Mouse (Mus musculus) embryonic facial prominence, embryonic 11.5 days (tissue): ENCODE measurements around the gene Tmem40. TPM values are rescaled to one million over a fixed set of nuclear protein-coding genes. Genes with fewer than 3 reads are reported as not detected.

Experiments
- ATAC-seq: fragments of 200-750 bp; cut with Nextera tagmentation; replicated peaks from 2 replicates; pipeline ENCODE4 v1.8.0; 2017; ENCODE audit warnings: low read depth; ENCODE audit not compliant: insufficient number of reproducible peaks, low FRiP score, low TSS enrichment
- DNase-seq: peaks from one replicate; pipeline ENCODE4 v3.0.0-alpha.2; 2015; ENCODE audit warnings: low spot score
- H3K27ac ChIP-seq: fragments of 300-500 bp; sonication (generic); replicated peaks from 2 replicates; pipeline ENCODE4 v1.5.1; 2014; ENCODE audit warnings: mild to moderate bottlenecking, low read depth, low read length, control low read depth
- H3K27me3 ChIP-seq: fragments of 300-500 bp; sonication (generic); 2 replicates; pipeline ENCODE4 v1.6.1; 2014; ENCODE audit warnings: mild to moderate bottlenecking, low read length, moderate library complexity, mixed read lengths; ENCODE audit not compliant: control insufficient read depth, insufficient read depth
- H3K36me3 ChIP-seq: fragments of 300-500 bp; sonication (generic); replicated peaks from 2 replicates; pipeline ENCODE4 v1.6.1; 2014; ENCODE audit warnings: low read depth, mild to moderate bottlenecking, low read length, moderate library complexity, mixed read lengths; ENCODE audit not compliant: control insufficient read depth, insufficient read depth
- H3K4me1 ChIP-seq: fragments of 300-500 bp; sonication (generic); 2 replicates; pipeline ENCODE4 v1.6.1; 2014; ENCODE audit warnings: low read length, mixed read lengths; ENCODE audit not compliant: control insufficient read depth, insufficient read depth
- H3K4me2 ChIP-seq: fragments of 300-500 bp; sonication (generic); 2 replicates; pipeline ENCODE4 v1.6.1; 2014; ENCODE audit warnings: low read depth, mild to moderate bottlenecking, control low read depth, low read length, moderate library complexity
- H3K4me3 ChIP-seq: fragments of 300-500 bp; sonication (generic); 2 replicates; pipeline ENCODE4 v1.5.1; 2014; ENCODE audit warnings: low read depth, low read length, control low read depth
- H3K9ac ChIP-seq: fragments of 300-500 bp; sonication (generic); replicated peaks from 2 replicates; pipeline ENCODE4 v1.6.1; 2014; ENCODE audit warnings: mild to moderate bottlenecking, control low read depth, low read length
- H3K9me3 ChIP-seq: fragments of 300-500 bp; sonication (generic); replicated peaks from 2 replicates; pipeline ENCODE4 v1.6.1; 2016; ENCODE audit warnings: mild to moderate bottlenecking, low read length, inconsistent platforms, mixed read lengths; ENCODE audit not compliant: control insufficient read depth
- WGBS: fragments of 180-500 bp; shearing (Covaris S2); extraction: QIAGEN DNeasy Blood & Tissue Kit; methylation state at CpG from one replicate; pipeline ENCODE4 v1.1.7; 2014; 5-methylcytosine and 5-hydroxymethylcytosine counted together
- polyA plus RNA-seq: library from polyadenylated mRNA; unstranded; fragments of >200 nt; fragmentation: Nextera tagmentation; extraction: Ambion mirVana; gene quantifications from 2 replicates; pipeline ENCODE4 v1.2.1, GENCODE M21; 2014

The Tmem40 gene
- polyA plus RNA-seq, 1 experiment from 2014 or later = 2.0 TPM

DNA sequence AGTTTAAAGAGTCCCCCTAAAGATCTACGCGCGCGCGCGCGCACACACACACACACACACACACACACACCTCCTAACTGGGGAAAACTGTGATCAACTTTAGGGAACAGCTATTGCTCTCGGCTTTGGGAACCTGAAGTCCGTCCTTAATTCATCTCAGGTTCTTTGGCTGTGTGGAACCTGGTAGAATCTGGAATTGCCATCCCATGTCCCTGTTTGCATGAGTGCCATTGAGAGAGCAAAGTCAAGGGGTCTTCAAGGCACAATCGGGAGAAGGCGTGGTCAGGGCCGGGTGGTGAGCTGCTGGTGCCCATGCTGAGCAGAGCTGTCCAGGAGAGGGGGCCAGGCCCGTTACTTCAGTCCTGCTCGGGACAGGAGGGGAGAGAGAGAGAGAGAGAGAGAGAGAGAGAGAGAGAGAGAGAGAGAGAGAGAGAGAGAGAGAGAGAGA is 11.8 kb upstream of the Tmem40 start:
- ATAC-seq = peak; percentile 79

DNA sequence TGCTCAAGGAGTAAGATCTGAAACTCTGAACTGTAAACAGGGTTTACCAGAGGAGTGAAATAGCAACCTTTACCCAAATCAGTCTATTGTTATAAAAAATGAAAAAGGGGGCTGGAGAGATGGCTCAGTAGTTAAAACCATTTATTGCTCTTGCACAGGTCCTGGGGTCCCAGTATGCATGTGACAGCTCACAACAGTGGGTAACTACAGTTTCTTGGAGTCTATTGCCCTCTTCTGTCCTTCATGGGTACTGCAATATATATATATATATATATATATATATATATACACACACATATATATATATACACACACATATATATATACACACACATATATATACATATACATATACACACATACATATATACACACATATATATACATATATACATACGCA is 10.4 kb upstream of the Tmem40 start:
- Histone ChIP-seq H3K9me3 (no peaks in the 10 kb centered on the region), H3K9ac (no peak overlapping the region), H3K4me2 (no peak overlapping the region), H3K27me3 (no peaks in the 10 kb centered on the region), H3K4me3 (no peak overlapping the region), H3K27ac (no peak overlapping the region), H3K4me1 (peaks cover 9% of the 10 kb centered on the region), H3K36me3 (no peaks in the 10 kb centered on the region)
- DNase-seq = peak; percentile 28
- ATAC-seq = no peak
- 93% methylated on average over 1 of the region's 1 CpGs for WGBS

More for the DNA sequence above, 11.8 kb upstream of the Tmem40 start:
- no peaks in the 10 kb centered on the region for H3K36me3 ChIP-seq
- no peaks in the 10 kb centered on the region for H3K27me3 ChIP-seq
- WGBS = 1% methylated on average over 14 of the region's 14 CpGs
- peak overlapping the region; percentile 51 for H3K9ac ChIP-seq
- peaks cover 9% of the 10 kb centered on the region for H3K4me1 ChIP-seq
- H3K4me2 ChIP-seq = peak overlapping the region; percentile 55
- H3K4me3 ChIP-seq = peak overlapping the region; percentile 85
- peak; percentile 82 for DNase-seq
- 0 out of 2 replicates have a peak overlapping the region, but pooled peaks have one; percentile 21 for H3K27ac ChIP-seq
- no peaks in the 10 kb centered on the region for H3K9me3 ChIP-seq

GRCm38 (mm10) chr6:115772201-115772600 is 10.0 kb upstream of the Tmem40 start:
- no peaks in the 10 kb centered on the region for H3K27me3 ChIP-seq
- H3K4me2 ChIP-seq = no peak overlapping the region
- DNase-seq (no peak), ATAC-seq (no peak)
- H3K27ac ChIP-seq = no peak overlapping the region
- no peaks in the 10 kb centered on the region for H3K36me3 ChIP-seq
- H3K4me3 ChIP-seq = no peak overlapping the region
- H3K4me1 ChIP-seq = peaks cover 9% of the 10 kb centered on the region
- H3K9me3 ChIP-seq = no peaks in the 10 kb centered on the region
- no peak overlapping the region for H3K9ac ChIP-seq
- 76% methylated on average over 6 of the region's 6 CpGs for WGBS

- ATAC-seq = no peak
Measured at GRCm38 (mm10) chr6:115770852-115771251, 8.6 kb upstream of the Tmem40 start.

DNA sequence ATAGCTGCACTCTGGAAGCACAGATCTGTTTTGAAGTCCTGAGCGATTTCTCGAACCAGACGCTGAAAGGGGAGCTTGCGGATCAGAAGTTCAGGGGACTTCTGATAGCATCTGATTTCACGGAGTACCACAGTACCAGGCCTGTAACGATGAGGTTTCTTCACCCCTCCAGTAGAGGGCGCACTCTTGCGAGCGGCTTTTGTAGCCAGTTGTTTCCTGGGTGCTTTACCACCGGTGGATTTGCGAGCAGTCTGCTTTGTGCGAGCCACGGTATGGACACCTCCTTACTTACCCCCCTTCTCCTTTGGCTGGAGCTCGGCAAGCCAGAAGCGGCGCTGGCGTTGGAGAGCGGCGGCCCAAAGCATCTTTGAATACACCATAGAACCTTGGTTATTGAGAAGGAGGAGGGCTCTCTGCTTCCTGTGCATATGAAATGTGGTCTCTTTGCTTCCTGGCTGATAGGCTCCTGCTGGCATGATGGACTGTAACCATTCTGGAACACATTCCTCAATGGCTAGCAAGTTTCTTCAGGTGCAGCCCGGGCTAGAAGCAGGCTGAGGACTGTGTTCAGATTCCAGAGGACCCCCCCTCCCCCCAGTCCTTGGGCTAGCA is 8.0 kb upstream of the Tmem40 start:
- Histone ChIP-seq H3K36me3 (no peaks in the 10 kb centered on the region), H3K9ac (no peak overlapping the region), H3K4me3 (no peak overlapping the region), H3K9me3 (no peaks in the 10 kb centered on the region), H3K27ac (no peak overlapping the region), H3K4me2 (no peak overlapping the region), H3K27me3 (no peaks in the 10 kb centered on the region), H3K4me1 (no peaks in the 10 kb centered on the region; the same call in 1 of the 2 replicates)
- WGBS = 85% methylated on average over 20 of the region's 20 CpGs
- ATAC-seq (no peak), DNase-seq (no peak)

More at GRCm38 (mm10) chr6:115770852-115771251, 8.6 kb upstream of the Tmem40 start:
- Histone ChIP-seq H3K9ac (no peak overlapping the region), H3K27ac (no peak overlapping the region), H3K4me2 (no peak overlapping the region), H3K9me3 (no peaks in the 10 kb centered on the region), H3K36me3 (no peaks in the 10 kb centered on the region), H3K4me1 (peaks cover 3% of the 10 kb centered on the region), H3K4me3 (no peak overlapping the region), H3K27me3 (no peaks in the 10 kb centered on the region)
- 61% methylated on average over 4 of the region's 4 CpGs for WGBS
- DNase-seq = no peak

- ATAC-seq (no peak), DNase-seq (no peak)
- Histone ChIP-seq H3K9ac (no peak overlapping the region), H3K36me3 (no peaks in the 10 kb centered on the region), H3K4me3 (no peak overlapping the region), H3K9me3 (no peaks in the 10 kb centered on the region), H3K4me1 (no peaks in the 10 kb centered on the region), H3K4me2 (no peak overlapping the region), H3K27me3 (no peaks in the 10 kb centered on the region), H3K27ac (no peak overlapping the region)
- WGBS = 81% methylated on average over 4 of the region's 4 CpGs
Measured at GRCm38 (mm10) chr6:115768207-115768606, 6.0 kb upstream of the Tmem40 start.

DNA sequence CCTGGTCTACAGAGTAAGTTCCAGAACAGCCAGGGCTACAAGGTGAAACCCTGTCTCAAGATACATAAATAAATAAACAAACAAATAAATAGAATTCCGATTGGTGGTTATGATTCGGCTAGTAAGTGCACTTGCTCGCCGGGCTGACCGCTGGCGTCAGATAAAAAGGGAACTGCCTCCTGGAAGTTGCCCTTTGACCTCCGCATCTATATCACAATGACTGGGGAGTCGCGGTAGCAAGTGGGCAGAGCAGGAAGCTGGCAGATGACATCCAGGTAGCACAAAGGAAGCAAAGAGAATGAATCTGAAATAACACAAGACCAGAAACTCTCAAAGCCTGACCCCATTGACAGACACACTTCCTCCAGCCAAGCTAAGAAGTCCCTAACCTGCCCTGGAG is 5.1 kb upstream of the Tmem40 start:
- WGBS = 43% methylated on average over 9 of the region's 9 CpGs
- ATAC-seq (no peak), DNase-seq (no peak)
- no peaks in the 10 kb centered on the region for H3K9me3 ChIP-seq
- no peak overlapping the region for H3K4me2 ChIP-seq
- H3K4me3 ChIP-seq = no peak overlapping the region
- H3K4me1 ChIP-seq = peaks cover 3% of the 10 kb centered on the region; the same call in 1 of the 2 replicates
- H3K36me3 ChIP-seq = no peaks in the 10 kb centered on the region
- H3K27ac ChIP-seq = no peak overlapping the region
- no peaks in the 10 kb centered on the region for H3K27me3 ChIP-seq
- no peak overlapping the region for H3K9ac ChIP-seq

DNA sequence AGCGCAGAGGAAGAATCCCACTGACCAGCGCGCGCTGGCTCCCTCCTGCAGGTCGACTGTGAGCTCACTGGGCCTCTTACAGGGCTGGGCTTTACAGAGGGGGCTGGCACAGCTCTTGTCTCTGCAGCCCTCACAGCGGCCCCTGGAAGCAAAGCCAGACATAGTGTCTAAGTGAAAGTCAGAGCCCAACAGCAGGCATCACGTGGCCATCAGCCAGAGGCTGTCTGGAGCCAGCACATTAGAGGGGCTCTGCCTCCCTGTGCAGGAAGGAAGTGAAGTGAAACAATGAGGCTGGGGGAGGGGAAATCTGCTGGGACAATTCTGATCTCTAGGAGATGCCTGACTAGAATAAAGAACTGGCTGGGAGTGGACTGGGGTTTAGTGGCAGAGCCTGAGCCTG is 2.0 kb upstream of the Tmem40 start:
- H3K4me2 ChIP-seq = no peak overlapping the region
- H3K9ac ChIP-seq = peak overlapping the region; percentile 1; the same call in 1 of the 2 replicates
- H3K27ac ChIP-seq = peak overlapping the region; percentile 52
- no peak overlapping the region for H3K4me3 ChIP-seq
- H3K27me3 ChIP-seq = no peaks in the 10 kb centered on the region
- DNase-seq (peak; percentile 92), ATAC-seq (peak; percentile 92)
- WGBS = 8% methylated on average over 7 of the region's 7 CpGs
- H3K36me3 ChIP-seq = no peaks in the 10 kb centered on the region
- H3K9me3 ChIP-seq = no peaks in the 10 kb centered on the region
- H3K4me1 ChIP-seq = peaks cover 7% of the 10 kb centered on the region
